Mouse (Mus musculus) layer of hippocampus, adult 2 months (tissue): ENCODE measurements around the gene Naa35. TPM values are rescaled to one million over a fixed set of nuclear protein-coding genes. Genes with fewer than 3 reads are reported as not detected.

Experiments used
- DNase-seq, 2 experiments: peaks; one replicate each; pipeline ENCODE4 v3.0.0; 2022; ENCODE audit warnings: low spot score in 2 of 2
- H3K27ac ChIP-seq: fragments of 200-600 bp; 2 replicates; pipeline ENCODE4 v1.8.1; 2022
- H3K4me3 ChIP-seq: fragments of 200-600 bp; 2 replicates; pipeline ENCODE4 v1.8.1; 2022; ENCODE audit warnings: mild to moderate bottlenecking
- CTCF ChIP-seq: fragments of 200-600 bp; conservative IDR thresholded peaks from 2 replicates; pipeline ENCODE4 v1.8.1; 2022; ENCODE audit warnings: antibody characterized with exemption, mild to moderate bottlenecking, moderate library complexity
- long read RNA-seq, 2 experiments: library from polyadenylated mRNA; stranded (forward); transcript quantifications; one replicate each; pipeline ENCODE4 v2.0.0; 2021; ENCODE audit warnings: borderline mapping rate in 2 of 2
- total RNA-seq, 2 experiments: library from RNA; stranded (reverse); gene quantifications; 2 replicates each; pipeline ENCODE4 v1.2.3; 2021

Gene Naa35
- total RNA-seq = 10 to 100 TPM; 88.5 to 98.8 TPM
- long read RNA-seq, experiment 1, transcript Naa35-201 (23 exons, 3,793 nt) = major isoform, 30 of 51 reads
- long read RNA-seq, experiment 1, partial matches to known transcripts = 7 of 51 reads
- long read RNA-seq, experiment 1, other reads (novel, unspliced or antisense) = 14 of 51 reads
- long read RNA-seq, experiment 2, transcript Naa35-201 (23 exons, 3,793 nt) = major isoform, 32 of 47 reads
- long read RNA-seq, experiment 2, partial matches to known transcripts = 5 of 47 reads
- long read RNA-seq, experiment 2, other reads (novel, unspliced or antisense) = 9 of 47 reads

DNA sequence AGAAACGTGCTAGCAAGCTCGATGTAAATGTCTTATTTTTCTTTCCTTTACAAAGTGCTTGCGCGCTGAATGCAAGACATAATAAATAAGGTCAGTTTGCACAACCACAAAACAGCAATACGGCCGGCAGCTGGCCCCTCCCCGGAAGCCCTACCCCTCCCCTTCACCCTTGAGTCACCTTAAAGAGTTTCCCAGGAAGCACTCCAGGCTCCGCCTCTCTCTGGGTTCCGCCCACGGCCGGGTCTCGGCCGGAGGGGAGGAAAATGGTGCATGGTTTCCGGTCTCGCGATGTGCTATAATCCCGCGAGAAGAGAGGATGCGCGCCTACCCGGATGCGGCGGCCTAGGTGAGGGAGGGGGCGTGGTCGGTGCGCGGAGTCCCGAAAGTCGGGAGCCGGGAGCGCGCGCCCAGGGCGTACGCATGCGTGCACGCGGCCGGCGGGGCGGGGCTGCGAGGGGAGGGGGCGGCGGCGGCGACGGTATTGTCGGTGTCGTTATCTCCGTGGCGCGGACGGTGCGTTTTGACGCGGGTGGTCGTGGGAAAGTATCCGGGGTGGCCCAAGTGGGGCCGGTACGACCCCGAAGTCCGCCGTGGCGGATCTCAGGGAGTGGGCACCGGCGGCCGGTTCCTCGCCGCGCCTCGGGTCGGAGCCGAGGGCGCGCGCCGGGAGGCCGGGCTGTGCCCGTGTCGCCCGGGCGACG is at the start of gene Naa35, which contains the start of gene Agtpbp1:
Naa35 (plus strand) TSS at position 313 of the 701 bp plus-strand sequence.
Agtpbp1 (minus strand) TSS at position 281 of the 701 bp plus-strand sequence.
- TF ChIP-seq CTCF = no peak

DNA sequence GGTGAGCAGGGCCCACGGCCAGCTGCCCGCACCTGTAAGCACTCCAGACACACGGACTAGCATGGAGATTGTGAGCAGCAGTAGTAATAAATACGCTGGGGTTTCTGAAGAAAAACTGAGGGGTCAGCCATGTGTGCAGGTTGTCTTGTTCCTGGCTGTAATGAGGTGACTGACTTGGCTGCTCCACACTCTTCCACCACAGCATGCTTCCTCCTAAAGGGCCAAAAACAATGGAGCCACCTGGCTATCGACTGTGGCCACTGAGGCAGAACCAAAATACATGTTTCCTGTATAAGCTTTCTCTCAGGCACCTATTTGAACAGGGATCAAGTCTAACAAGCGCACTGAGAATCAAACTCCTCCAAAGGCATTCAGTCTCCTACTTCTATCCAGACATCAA is 49.3 kb upstream of the Naa35 start:
- TF ChIP-seq CTCF = no peak

More for the DNA sequence above, at the start of gene Naa35, which contains the start of gene Agtpbp1:
- H3K4me3 ChIP-seq = peak within 1 kb of the TSS; percentile 81
- H3K27ac ChIP-seq = peak within 1 kb of the TSS; percentile 92
- DNase-seq = peak; percentile 99 to 100

DNA sequence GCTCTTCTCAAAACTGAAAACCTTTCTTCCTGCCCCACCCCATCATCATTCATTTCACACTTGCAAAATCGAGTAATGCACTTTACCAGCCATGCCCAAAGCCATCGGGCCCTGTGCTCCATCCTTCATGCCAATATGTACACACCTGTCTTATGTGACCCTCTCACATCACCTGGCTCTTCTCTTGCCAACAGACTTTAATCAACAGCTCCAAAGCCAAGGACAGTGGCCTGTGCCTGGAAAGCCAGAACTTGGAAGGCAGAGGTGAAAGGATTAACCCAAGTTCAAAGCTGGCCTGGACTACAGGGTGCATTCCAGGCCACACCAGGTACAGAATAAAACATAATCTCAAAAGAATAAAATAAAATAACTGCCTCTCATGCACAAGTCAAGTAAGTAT is 48.4 kb upstream of the Naa35 start:
- no peak for DNase-seq
- no peak for TF ChIP-seq CTCF
- Histone ChIP-seq H3K4me3 (no peak overlapping the region), H3K27ac (no peak overlapping the region)

More for the DNA sequence above, 49.3 kb upstream of the Naa35 start:
- no peak for DNase-seq
- Histone ChIP-seq H3K27ac (no peak overlapping the region), H3K4me3 (no peak overlapping the region)

DNA sequence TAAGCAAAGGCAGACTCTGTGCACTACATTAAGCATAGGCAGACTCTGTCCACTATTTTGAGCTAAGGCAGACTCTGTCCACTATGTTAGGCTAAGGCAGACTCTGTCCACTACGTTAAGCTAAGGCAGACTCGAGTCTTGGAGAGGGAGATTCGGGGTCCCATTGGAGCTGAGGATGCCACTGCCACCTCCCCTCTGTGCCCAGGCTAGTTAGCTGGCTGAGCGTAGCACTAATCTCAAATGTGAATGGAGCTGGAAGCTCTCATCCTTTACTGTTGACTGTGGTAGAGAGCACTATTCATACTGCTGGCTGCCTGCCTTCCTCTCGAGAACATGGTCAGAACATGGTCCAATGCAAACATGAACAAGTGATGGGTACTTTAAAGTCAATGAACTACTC is 46.4 kb upstream of the Naa35 start:
- no peak overlapping the region for H3K4me3 ChIP-seq
- H3K27ac ChIP-seq = no peak overlapping the region
- no peak for DNase-seq
- TF ChIP-seq CTCF = no peak

DNA sequence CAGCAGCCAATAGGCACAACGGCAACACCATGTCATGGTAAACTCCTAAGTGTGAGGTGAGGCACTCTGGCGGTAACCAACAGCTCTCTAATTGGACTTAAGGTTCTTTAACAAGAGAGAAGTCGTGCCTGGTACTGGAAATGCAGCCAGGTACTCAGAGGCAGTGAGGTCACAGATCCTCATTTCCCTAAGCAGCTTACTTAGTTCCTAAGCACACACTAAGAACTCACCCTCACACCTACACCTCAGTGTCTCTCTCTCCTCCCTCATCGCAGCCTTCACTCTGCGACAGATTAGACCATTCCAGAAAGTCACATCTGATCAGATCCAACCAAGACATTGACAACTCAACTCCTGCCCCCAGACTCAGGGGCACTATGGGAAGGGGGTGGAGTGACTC is 45.0 kb upstream of the Naa35 start:
- TF ChIP-seq CTCF = no peak
- H3K4me3 ChIP-seq = no peak overlapping the region
- DNase-seq = no peak
- no peak overlapping the region for H3K27ac ChIP-seq

DNA sequence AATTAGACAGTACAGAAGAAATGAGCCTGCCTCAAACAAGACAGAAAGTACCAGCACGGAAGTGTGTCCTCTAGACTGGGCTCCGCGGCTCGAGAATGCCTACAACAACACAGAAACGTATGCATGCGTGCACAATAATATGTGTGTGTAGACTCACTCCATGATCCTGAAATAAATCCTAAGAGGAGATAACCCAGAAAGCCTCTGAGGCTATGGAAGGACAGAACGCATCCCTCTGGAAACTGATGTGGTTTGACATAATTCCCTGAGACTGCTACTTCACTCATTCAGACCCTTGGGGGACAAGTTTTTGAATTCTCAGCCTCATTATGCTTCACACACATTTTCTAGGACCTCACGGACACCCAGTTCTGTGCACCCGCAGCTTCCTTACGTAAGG is 42.6 kb upstream of the Naa35 start:
- TF ChIP-seq CTCF = no peak
- DNase-seq = no peak
- Histone ChIP-seq H3K4me3 (no peak overlapping the region), H3K27ac (peak overlapping the region; percentile 29; the same call in 1 of the 2 replicates)

DNA sequence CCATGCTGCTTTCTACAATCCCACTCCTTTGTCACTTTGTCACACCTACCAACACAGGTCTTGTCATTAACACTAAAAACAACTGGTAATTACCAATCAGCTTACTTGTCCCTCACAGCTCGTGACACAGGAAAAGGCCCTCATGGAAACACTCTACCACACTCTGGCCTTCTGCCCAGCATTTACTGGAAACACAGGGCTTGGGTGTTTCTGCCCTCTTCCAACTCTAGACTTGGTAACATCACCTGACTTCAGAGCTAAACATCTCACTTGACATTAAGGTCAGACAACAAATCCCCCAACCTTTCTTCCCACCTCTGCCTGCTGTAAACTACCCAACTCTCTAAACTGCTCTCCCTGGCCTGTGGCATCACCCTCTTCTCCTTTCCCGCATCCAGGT is 38.0 kb upstream of the Naa35 start:
- H3K27ac ChIP-seq = peak overlapping the region; percentile 1; the same call in 1 of the 2 replicates
- no peak for DNase-seq
- TF ChIP-seq CTCF = no peak

DNA sequence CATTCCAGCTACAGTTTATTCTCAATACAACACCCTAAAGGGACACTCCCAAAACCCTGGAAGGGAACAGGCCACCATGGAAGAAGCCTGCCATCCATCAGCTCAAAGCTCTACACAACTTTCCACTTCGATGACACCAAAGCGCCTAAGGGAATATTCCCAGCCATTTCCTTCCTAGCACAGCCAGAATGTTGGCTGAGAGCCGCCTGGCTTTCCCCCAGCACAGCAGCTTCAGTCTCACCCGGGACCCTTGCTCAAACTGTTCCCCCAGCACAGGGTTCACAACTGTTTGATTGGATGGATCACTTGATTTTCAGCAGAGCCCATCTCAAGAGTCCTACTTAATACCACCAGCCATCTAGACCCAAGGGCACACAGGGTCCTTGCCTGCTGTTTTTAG is 37.3 kb upstream of the Naa35 start:
- no peak for TF ChIP-seq CTCF
- no peak for DNase-seq
- Histone ChIP-seq H3K27ac (peak overlapping the region; percentile 1; the same call in 1 of the 2 replicates), H3K4me3 (no peak overlapping the region)

More for the DNA sequence above, 38.0 kb upstream of the Naa35 start:
- H3K4me3 ChIP-seq = no peak overlapping the region

DNA sequence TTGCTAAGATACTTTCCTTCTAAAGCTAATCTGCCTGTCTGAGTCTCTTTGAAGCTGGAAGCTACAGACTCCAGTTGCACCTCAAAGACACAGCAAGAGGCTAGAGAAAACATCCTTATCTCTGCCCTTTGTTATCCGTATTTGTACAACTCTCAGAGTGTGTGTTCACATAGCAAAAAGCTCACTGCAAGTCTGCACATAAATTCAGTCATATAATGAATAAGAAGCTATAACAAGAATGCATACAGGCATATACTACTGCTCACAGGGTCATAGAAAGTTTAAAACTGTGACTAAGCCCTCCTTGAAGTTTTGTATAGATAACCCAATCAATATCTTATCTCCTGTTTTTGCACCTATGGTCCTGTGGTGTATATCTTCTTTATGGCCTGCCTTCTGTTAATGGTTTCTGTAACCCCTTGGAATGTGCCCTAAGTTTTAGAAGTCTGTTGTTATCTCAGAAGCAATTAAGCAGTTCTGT is 35.7 kb upstream of the Naa35 start:
- Histone ChIP-seq H3K27ac (no peak overlapping the region), H3K4me3 (no peak overlapping the region)
- no peak for TF ChIP-seq CTCF
- no peak for DNase-seq

DNA sequence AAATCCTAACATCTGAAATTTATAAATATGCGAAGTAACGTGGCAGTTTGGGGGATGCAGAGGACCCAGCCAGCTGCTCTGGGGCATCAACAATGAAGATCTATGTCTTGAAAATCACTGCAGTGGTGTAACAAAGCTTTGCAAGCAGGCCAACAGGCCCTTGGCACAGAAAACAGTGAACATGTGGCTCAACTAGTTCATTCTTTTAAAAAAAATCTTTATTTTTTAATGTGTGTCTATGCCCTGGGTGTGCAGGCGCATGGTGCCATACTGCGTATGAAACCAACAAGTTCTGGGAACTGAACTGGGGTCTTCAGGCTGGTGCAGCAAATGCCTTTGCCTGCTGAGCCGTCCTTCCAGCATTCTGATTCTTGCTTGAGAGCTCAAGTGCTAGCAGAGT is 32.8 kb upstream of the Naa35 start:
- no peak for TF ChIP-seq CTCF
- DNase-seq = no peak
- Histone ChIP-seq H3K4me3 (no peak overlapping the region), H3K27ac (peak overlapping the region; percentile 64)

DNA sequence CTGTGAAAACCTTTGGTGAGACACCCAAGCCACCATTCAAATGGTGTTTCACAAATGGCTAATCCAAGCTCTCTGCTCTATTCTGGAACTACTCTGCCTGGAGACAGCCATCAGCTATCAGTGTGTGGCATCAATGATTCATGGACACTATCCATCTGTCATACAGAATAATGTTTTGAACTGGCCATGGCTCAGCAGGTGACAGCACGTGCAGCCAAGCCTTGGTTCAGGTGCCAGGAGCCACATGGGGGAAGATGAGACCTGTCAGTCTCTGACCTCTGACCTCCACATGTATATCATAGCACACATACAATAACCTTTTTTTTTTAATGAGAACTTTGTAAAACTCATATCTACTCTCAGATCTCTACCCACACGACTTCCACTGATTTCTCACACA is 32.3 kb upstream of the Naa35 start:
- no peak for TF ChIP-seq CTCF
- Histone ChIP-seq H3K4me3 (no peak overlapping the region), H3K27ac (peak overlapping the region; percentile 64)
- DNase-seq = no peak

DNA sequence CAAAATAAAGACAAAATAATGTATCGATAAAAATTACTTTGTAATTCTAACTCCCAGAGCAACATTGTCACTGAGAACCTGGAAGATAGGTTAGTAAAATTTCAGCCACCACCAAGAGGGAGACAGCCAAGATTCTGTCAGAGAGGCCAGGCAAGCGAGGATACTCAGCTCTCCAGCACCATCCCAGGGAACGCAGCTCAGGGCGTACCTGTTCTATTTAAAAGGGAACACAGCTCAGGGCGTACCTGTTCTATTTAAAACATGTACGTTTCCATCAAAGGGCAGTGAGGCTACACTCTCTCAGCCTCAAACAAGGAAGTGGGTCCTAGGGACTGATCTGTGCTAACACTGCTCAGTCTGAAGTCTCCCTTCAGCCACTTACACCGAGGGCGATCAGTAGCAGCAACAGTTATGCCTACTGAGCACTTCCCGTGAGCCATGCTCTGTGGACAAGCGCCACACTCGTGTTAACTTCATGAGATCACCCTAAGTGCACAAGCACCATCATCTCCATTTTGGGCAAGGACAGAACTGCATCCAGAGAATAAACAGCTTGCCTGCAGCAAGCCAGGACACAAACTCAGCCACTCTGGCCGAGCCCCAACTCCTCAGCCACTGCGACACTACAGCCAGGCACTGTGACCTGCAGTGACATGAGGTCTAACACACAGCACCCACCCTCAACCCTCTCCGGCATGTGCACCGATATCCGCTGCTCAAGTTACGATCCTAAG is 30.1 kb upstream of the Naa35 start:
- Histone ChIP-seq H3K4me3 (peak overlapping the region; percentile 66), H3K27ac (peak overlapping the region; percentile 91)
- TF ChIP-seq CTCF = no peak
- DNase-seq = no peak
